Mouse (Mus musculus) MEL (cell line): ENCODE results near the gene Drg2. TPM values are rescaled to one million over a fixed set of nuclear protein-coding genes. Genes with fewer than 3 reads are reported as not detected.

Experiments used
- DNase-seq: peaks from one replicate; pipeline ENCODE4 v3.0.0; 2011; ENCODE audit warnings: low read depth, low spot score
- H3K27ac ChIP-seq: 2 replicates; pipeline ENCODE4 v1.5.1; 2012; ENCODE audit warnings: low read depth, mild to moderate bottlenecking, control low read depth, low read length, moderate library complexity; ENCODE audit not compliant: control insufficient read depth
- H3K27me3 ChIP-seq, 2 experiments: fragments of 150-350 bp in 1 of 2; sonication (generic) in 1 of 2; 2 replicates each; pipeline ENCODE4 v1.6.1; 2012; ENCODE audit warnings: low read length in 2 of 2, mild to moderate bottlenecking in 2 of 2, improper control_type of control experiment in 1 of 2, moderate library complexity in 1 of 2; ENCODE audit not compliant: insufficient read depth in 2 of 2, control insufficient read depth in 1 of 2
- H3K36me3 ChIP-seq, 2 experiments: 2 replicates each; pipeline ENCODE4 v1.6.1; 2012 to 2014; ENCODE audit warnings: low read length in 2 of 2, improper control_type of control experiment in 1 of 2, inconsistent platforms in 1 of 2, mild to moderate bottlenecking in 1 of 2; ENCODE audit not compliant: insufficient read depth in 2 of 2, control insufficient read depth in 1 of 2
- H3K4me1 ChIP-seq, 2 experiments: fragments of 150-350 bp in 1 of 2; sonication (generic) in 1 of 2; 2 replicates each; pipeline ENCODE4 v1.6.1; 2012; ENCODE audit warnings: low read length in 2 of 2, improper control_type of control experiment in 1 of 2, mild to moderate bottlenecking in 1 of 2; ENCODE audit not compliant: insufficient read depth in 2 of 2, control insufficient read depth in 1 of 2
- H3K4me3 ChIP-seq, 2 experiments: fragments of 150-350 bp in 1 of 2; sonication (generic) in 1 of 2; 2 replicates each; pipeline ENCODE4 v1.5.1; 2012; ENCODE audit warnings: low read depth in 2 of 2, low read length in 2 of 2, mild to moderate bottlenecking in 2 of 2, moderate library complexity in 2 of 2, control low read depth in 1 of 2, improper control_type of control experiment in 1 of 2; ENCODE audit not compliant: control insufficient read depth in 1 of 2, insufficient read depth in 1 of 2
- H3K79me2 ChIP-seq: 2 replicates; pipeline ENCODE4 v1.6.1; 2012; ENCODE audit warnings: mild to moderate bottlenecking, low read length, moderate library complexity; ENCODE audit not compliant: control insufficient read depth, poor library complexity, insufficient read depth
- H3K9ac ChIP-seq: 2 replicates; pipeline ENCODE4 v1.6.1; 2012; ENCODE audit warnings: low read depth, mild to moderate bottlenecking, control low read depth, low read length, moderate library complexity; ENCODE audit not compliant: control insufficient read depth, poor library complexity, severe bottlenecking
- H3K9me3 ChIP-seq: fragments of 150-350 bp; sonication (generic); replicated peaks from 2 replicates; pipeline ENCODE4 v1.6.1; 2012; ENCODE audit warnings: mild to moderate bottlenecking, low read length, improper control_type of control experiment, moderate library complexity; ENCODE audit not compliant: insufficient read depth
- BHLHE40 ChIP-seq: IDR thresholded peaks from 2 replicates; pipeline ENCODE4 v1.6.1; 2012; ENCODE audit warnings: low read depth, mild to moderate bottlenecking, inconsistent platforms, low read length, improper control_type of control experiment, borderline replicate concordance
- CTCF ChIP-seq, 3 experiments: IDR thresholded peaks in 2 of 3; conservative IDR thresholded peaks in 1 of 3; 2 replicates each; pipeline ENCODE4 v1.5.1; 2011 to 2012; ENCODE audit warnings: low read length in 3 of 3, low read depth in 2 of 3, mild to moderate bottlenecking in 2 of 3, improper control_type of control experiment in 1 of 3, inconsistent platforms in 1 of 3, mixed read lengths in 1 of 3, moderate library complexity in 1 of 3; ENCODE audit not compliant: control insufficient read depth in 1 of 3, insufficient read depth in 1 of 3, poor library complexity in 1 of 3, severe bottlenecking in 1 of 3
- E2F4 ChIP-seq: IDR thresholded peaks from 2 replicates; pipeline ENCODE4 v1.6.1; 2011; ENCODE audit warnings: low read depth, low read length, improper control_type of control experiment, borderline replicate concordance
- ELF1 ChIP-seq: IDR thresholded peaks from 2 replicates; pipeline ENCODE4 v1.6.1; 2014; ENCODE audit warnings: low read depth, mild to moderate bottlenecking, inconsistent platforms, low read length, improper control_type of control experiment, moderate library complexity
- EP300 ChIP-seq, 2 experiments: IDR thresholded peaks; 2 replicates each; pipeline ENCODE4 v1.6.1; 2011; ENCODE audit warnings: improper control_type of control experiment in 2 of 2, low read length in 2 of 2, low read depth in 1 of 2, mild to moderate bottlenecking in 1 of 2
- ETS1 ChIP-seq: IDR thresholded peaks from 2 replicates; pipeline ENCODE4 v1.6.1; 2012; ENCODE audit warnings: low read depth, mild to moderate bottlenecking, inconsistent platforms, low read length, improper control_type of control experiment, moderate library complexity
- GABPA ChIP-seq: IDR thresholded peaks from 2 replicates; pipeline ENCODE4 v1.6.1; 2012; ENCODE audit warnings: low read depth, mild to moderate bottlenecking, inconsistent platforms, low read length, improper control_type of control experiment, moderate library complexity
- GATA1 ChIP-seq: IDR thresholded peaks from 2 replicates; pipeline ENCODE4 v1.6.1; 2011; ENCODE audit warnings: low read depth, low read length, improper control_type of control experiment
- HCFC1 ChIP-seq: IDR thresholded peaks from 2 replicates; pipeline ENCODE4 v1.6.1; 2012; ENCODE audit warnings: low read depth, mild to moderate bottlenecking, inconsistent platforms, low read length, improper control_type of control experiment, moderate library complexity
- JUND ChIP-seq: IDR thresholded peaks from 2 replicates; pipeline ENCODE4 v1.6.1; 2011; ENCODE audit warnings: low read depth, mild to moderate bottlenecking, improper control_type of control experiment, low read length
- KAT2A ChIP-seq: conservative IDR thresholded peaks from 2 replicates; pipeline ENCODE4 v1.6.1; 2012; ENCODE audit warnings: low read depth, low read length, improper control_type of control experiment, inconsistent platforms
- MAFK ChIP-seq: IDR thresholded peaks from 2 replicates; pipeline ENCODE4 v1.6.1; 2011; ENCODE audit warnings: low read depth, mild to moderate bottlenecking, low read length, improper control_type of control experiment, borderline replicate concordance
- MAX ChIP-seq: IDR thresholded peaks from 2 replicates; pipeline ENCODE4 v1.6.1; 2011; ENCODE audit warnings: low read length, improper control_type of control experiment
- MAZ ChIP-seq: IDR thresholded peaks from 2 replicates; pipeline ENCODE4 v1.6.1; 2012; ENCODE audit warnings: low read depth, mild to moderate bottlenecking, inconsistent platforms, low read length, improper control_type of control experiment
- MEF2A ChIP-seq: IDR thresholded peaks from 2 replicates; pipeline ENCODE4 v1.6.1; 2014; ENCODE audit warnings: low read depth, mild to moderate bottlenecking, inconsistent platforms, low read length, improper control_type of control experiment; ENCODE audit not compliant: poor library complexity, insufficient replicate concordance, severe bottlenecking; ENCODE audit errors: extremely low read depth
- MXI1 ChIP-seq: IDR thresholded peaks from 2 replicates; pipeline ENCODE4 v1.6.1; 2011; ENCODE audit warnings: mild to moderate bottlenecking, low read depth, low read length, improper control_type of control experiment
- MYB ChIP-seq: IDR thresholded peaks from 2 replicates; pipeline ENCODE4 v1.6.1; 2011; ENCODE audit warnings: mild to moderate bottlenecking, low read depth, low read length, improper control_type of control experiment
- MYC ChIP-seq: IDR thresholded peaks from 2 replicates; pipeline ENCODE4 v1.6.1; 2011; ENCODE audit warnings: low read depth, mild to moderate bottlenecking, low read length, improper control_type of control experiment, moderate library complexity
- POLR2A ChIP-seq, 2 experiments: IDR thresholded peaks; 2 replicates each; pipeline ENCODE4 v1.6.1; 2011 to 2012; ENCODE audit warnings: low read length in 2 of 2, mild to moderate bottlenecking in 2 of 2, control low read depth in 1 of 2, improper control_type of control experiment in 1 of 2, low read depth in 1 of 2, moderate library complexity in 1 of 2; ENCODE audit not compliant: control insufficient read depth in 1 of 2, insufficient read depth in 1 of 2, poor library complexity in 1 of 2
- POLR2AphosphoS5 ChIP-seq: IDR thresholded peaks from 2 replicates; pipeline ENCODE4 v1.6.1; 2012; ENCODE audit warnings: low read depth, borderline replicate concordance, mild to moderate bottlenecking, inconsistent platforms, low read length, moderate library complexity, mixed read lengths
- RAD21 ChIP-seq: IDR thresholded peaks from 2 replicates; pipeline ENCODE4 v1.6.1; 2011; ENCODE audit warnings: mild to moderate bottlenecking, low read depth, low read length, improper control_type of control experiment
- RCOR1 ChIP-seq: IDR thresholded peaks from 2 replicates; pipeline ENCODE4 v1.6.1; 2012; ENCODE audit warnings: low read depth, mild to moderate bottlenecking, inconsistent platforms, low read length, improper control_type of control experiment
- SIN3A ChIP-seq: IDR thresholded peaks from 2 replicates; pipeline ENCODE4 v1.6.1; 2012; ENCODE audit warnings: low read length, improper control_type of control experiment, inconsistent platforms
- SMC3 ChIP-seq: IDR thresholded peaks from 2 replicates; pipeline ENCODE4 v1.6.1; 2011; ENCODE audit warnings: low read depth, low read length, improper control_type of control experiment
- TBP ChIP-seq: IDR thresholded peaks from 2 replicates; pipeline ENCODE4 v1.8.0; 2011; ENCODE audit warnings: low read depth, low read length, improper control_type of control experiment
- USF1 ChIP-seq: IDR thresholded peaks from 2 replicates; pipeline ENCODE4 v1.6.1; 2014; ENCODE audit warnings: low read depth, mild to moderate bottlenecking, inconsistent platforms, low read length, improper control_type of control experiment, moderate library complexity
- USF2 ChIP-seq, 2 experiments: IDR thresholded peaks; 2 replicates each; pipeline ENCODE4 v1.6.1; 2011 to 2012; ENCODE audit warnings: improper control_type of control experiment in 2 of 2, low read length in 2 of 2, borderline replicate concordance in 1 of 2, inconsistent platforms in 1 of 2, low read depth in 1 of 2, mild to moderate bottlenecking in 1 of 2; ENCODE audit not compliant: insufficient read depth in 1 of 2
- ZC3H11A ChIP-seq: IDR thresholded peaks from 2 replicates; pipeline ENCODE4 v1.6.1; 2012; ENCODE audit warnings: low read depth, mild to moderate bottlenecking, inconsistent platforms, low read length, improper control_type of control experiment
- ZKSCAN1 ChIP-seq: IDR thresholded peaks from 2 replicates; pipeline ENCODE4 v1.6.1; 2012; ENCODE audit warnings: low read depth, mild to moderate bottlenecking, inconsistent platforms, low read length, improper control_type of control experiment, moderate library complexity
- ZNF384 ChIP-seq: IDR thresholded peaks from 2 replicates; pipeline ENCODE4 v1.6.1; 2012; ENCODE audit warnings: low read depth, mild to moderate bottlenecking, inconsistent platforms, low read length, improper control_type of control experiment
- polyA plus RNA-seq, 2 experiments: library from polyadenylated mRNA; stranded (reverse) in 1 of 2; unstranded in 1 of 2; fragments of >175 nt in 1 of 2; fragments of >200 nt in 1 of 2; gene quantifications; 2 replicates each; pipeline versions ENCODE4 v1.2.1 to v1.2.4; 2012; ENCODE audit warnings: low replicate concordance in 2 of 2, low read depth in 1 of 2; ENCODE audit not compliant: insufficient read length in 2 of 2, insufficient read depth in 1 of 2, missing spikeins in 1 of 2
- total RNA-seq: library from RNA; depleted of rRNA; stranded (reverse); fragments of 300-350 nt; gene quantifications from 2 replicates; pipeline ENCODE4 v1.2.3, GENCODE M21; 2012

The Drg2 gene
- total and polyA plus RNA-seq, 3 experiments, result 121 to 214 (median 133) TPM

DNA sequence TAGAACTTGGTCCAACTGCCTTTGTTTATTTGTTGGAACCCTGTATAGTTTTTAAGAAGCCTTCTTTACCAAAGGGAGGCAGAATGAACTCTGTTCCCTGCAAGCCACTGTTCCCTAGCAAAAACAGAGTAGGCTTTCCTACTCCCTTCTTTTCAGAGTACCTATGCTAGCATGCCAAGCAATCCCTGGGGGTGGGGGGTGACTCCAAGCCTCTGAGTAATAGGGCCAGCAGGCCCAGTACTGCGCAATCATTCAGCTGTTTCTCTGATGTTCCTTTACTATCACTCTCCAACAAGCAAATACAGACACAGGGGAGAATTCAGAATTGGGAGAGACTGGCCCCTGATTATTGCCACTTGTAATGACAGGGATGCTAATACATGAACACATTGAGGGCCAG, 47.8 kb upstream of the Drg2 start:
- Histone ChIP-seq H3K9ac (no peak overlapping the region), H3K36me3 (peaks cover 0 to 23% of the 10 kb centered on the region in 2 experiments; a peak in 2 of 4 replicates), H3K4me3 (no peak overlapping the region), H3K27ac (no peak overlapping the region), H3K9me3 (no peaks in the 10 kb centered on the region), H3K4me1 (no peaks in the 10 kb centered on the region), H3K79me2 (peaks cover under 1% of the 10 kb centered on the region), H3K27me3 (no peaks in the 10 kb centered on the region)
- TF ChIP-seq MAZ, result no peak
- no peak for TF ChIP-seq MAX
- no peak for TF ChIP-seq MEF2A
- TF ChIP-seq TBP, result no peak
- no peak for TF ChIP-seq JUND
- no peak for TF ChIP-seq ZC3H11A
- TF ChIP-seq EP300 (IDR thresholded peaks at IDR 0.05; ENCODE audit: low read depth in 1 of 2, low read length in 2 of 2), result no peak
- TF ChIP-seq ETS1, result no peak
- no peak for TF ChIP-seq MYB
- TF ChIP-seq ELF1, result no peak
- no peak for DNase-seq

DNA sequence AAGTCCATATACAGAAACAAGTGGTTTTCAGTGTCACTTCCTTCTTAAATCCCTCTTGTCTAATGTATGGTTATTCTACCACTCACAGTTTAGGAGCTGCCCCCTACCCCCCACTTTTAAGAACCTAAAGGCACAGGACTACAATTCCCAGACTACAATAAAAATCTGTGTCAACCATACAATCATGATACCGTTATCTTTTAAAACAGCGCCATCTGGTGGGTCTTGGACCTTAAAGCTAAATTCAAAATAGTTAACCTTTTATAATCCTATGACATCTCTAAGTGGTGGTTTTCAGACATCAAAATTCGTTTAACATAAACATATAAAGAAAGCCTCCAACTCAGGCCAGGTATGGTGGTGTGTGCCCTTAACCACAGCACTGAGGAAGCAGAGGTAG, 42.2 kb upstream of the Drg2 start:
- H3K27ac ChIP-seq, result no peak overlapping the region
- no peaks in the 10 kb centered on the region for H3K9me3 ChIP-seq
- peaks cover 3 to 14% of the 10 kb centered on the region in 2 experiments; a peak in 3 of 4 replicates for H3K4me1 ChIP-seq
- peaks cover 26% of the 10 kb centered on the region for H3K79me2 ChIP-seq
- no peaks in the 10 kb centered on the region for H3K27me3 ChIP-seq
- H3K9ac ChIP-seq, result no peak overlapping the region
- H3K36me3 ChIP-seq, result peaks cover 1 to 12% of the 10 kb centered on the region in 2 experiments; a peak in 3 of 4 replicates
- no peak overlapping the region for H3K4me3 ChIP-seq
- TF ChIP-seq MEF2A (no peak), JUND (no peak), HCFC1 (peak; percentile 90), MAFK (no peak), CTCF (IDR thresholded peaks at IDR 0.05 in 2 of 3, conservative IDR thresholded peaks at IDR 0.05 in 1 of 3; ENCODE audit: control insufficient read depth in 1 of 3, insufficient read depth in 1 of 3, low read depth in 2 of 3, low read length in 3 of 3, poor library complexity in 1 of 3, severe bottlenecking in 1 of 3) (peak; percentile 42 to 89 (median 60); a peak in 5 of 6 replicates), GATA1 (peak; percentile 93), POLR2AphosphoS5 (no peak), MYC (0 out of 2 replicates have a peak, but pooled peaks have one; percentile 27), USF2 (IDR thresholded peaks at IDR 0.05; ENCODE audit: borderline replicate concordance in 1 of 2, insufficient read depth in 1 of 2, low read depth in 1 of 2, low read length in 2 of 2) (no peak), E2F4 (no peak), ETS1 (peak; percentile 10; the same call in 1 of the 2 replicates), SIN3A (peak; percentile 87), RCOR1 (peak; percentile 94), POLR2A (IDR thresholded peaks at IDR 0.05; ENCODE audit: control insufficient read depth in 1 of 2, insufficient read depth in 1 of 2, low read depth in 1 of 2, low read length in 2 of 2, poor library complexity in 1 of 2) (no peak), KAT2A (no peak; the same call in 1 of the 2 replicates), RAD21 (peak; percentile 77), ZKSCAN1 (no peak), MXI1 (no peak), SMC3 (peak; percentile 77), MYB (no peak), BHLHE40 (no peak), ZC3H11A (peak; percentile 72), GABPA (no peak), USF1 (no peak), ZNF384 (no peak), ELF1 (no peak), MAX (no peak)
- peak; percentile 84 for DNase-seq
